Mouse (Mus musculus): ENCODE measurements around the gene Tpt1.

DNA sequence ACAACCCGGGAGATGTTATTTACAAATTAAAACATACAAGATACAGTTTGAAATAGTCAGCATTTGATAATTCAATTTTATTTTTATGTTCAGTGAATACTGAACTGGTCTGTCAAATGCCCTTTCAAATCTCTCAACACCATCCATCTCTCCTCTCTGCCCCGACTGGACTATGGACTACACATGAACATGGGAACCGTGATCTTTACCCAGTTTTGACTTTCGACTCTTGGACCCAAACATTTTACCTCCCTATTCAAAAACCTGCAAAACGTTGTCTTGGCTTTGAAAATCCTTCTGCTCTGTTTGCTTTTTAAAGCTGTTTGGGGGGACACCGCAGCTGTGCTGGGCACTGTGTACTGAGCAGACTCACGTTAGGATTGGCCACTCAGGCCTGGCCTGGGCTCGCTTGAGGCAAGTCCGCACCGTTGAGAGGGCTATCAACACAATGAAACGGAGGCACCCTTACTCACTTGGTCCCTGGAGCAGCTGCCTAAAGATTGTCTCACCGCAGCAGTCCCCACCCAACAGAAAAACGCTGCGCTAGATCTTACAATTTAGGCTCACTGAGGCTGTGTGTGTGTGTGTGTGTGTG is 25.0 kb downstream of the Tpt1 start:
- TF ChIP-seq POLR2A (IDR thresholded peaks at IDR 0.05; ENCODE audit: low read depth, low read length), result no peak
- TF ChIP-seq CTCF (IDR thresholded peaks at IDR 0.05; ENCODE audit: borderline replicate concordance, insufficient read depth, low read length), result no peak
